Mouse (Mus musculus) layer of hippocampus, adult 8-10 months (tissue): ENCODE measurements around the gene Hrct1. TPM values are rescaled to one million over a fixed set of nuclear protein-coding genes. Genes with fewer than 3 reads are reported as not detected.

Experiments
- DNase-seq, 2 experiments: peaks; one replicate each; pipeline ENCODE4 v3.0.0; 2022; ENCODE audit warnings: low spot score in 2 of 2
- total RNA-seq, 4 experiments: library from RNA; stranded (reverse); gene quantifications; 2 replicates each; pipeline ENCODE4 v1.2.4; 2022

The Hrct1 gene
- 1 to 10 TPM in 2 of 4 experiments, under 1 TPM in 2; 0.53 to 1.3 (median 0.93) TPM for total RNA-seq

GRCm38 (mm10) chr4:43726995-43727394 lies at the start of gene Hrct1:
TSS of gene Hrct1 (plus strand) at chr4:43727188.
- no peak for DNase-seq

GRCm38 (mm10) chr4:43678541-43678940 lies 48.4 kb upstream of the Hrct1 start:
- no peak for DNase-seq

- no peak for DNase-seq
Observed at GRCm38 (mm10) chr4:43679416-43680043, 47.5 kb upstream of the Hrct1 start.

- DNase-seq, result no peak
Observed at GRCm38 (mm10) chr4:43690021-43690420, 37.0 kb upstream of the Hrct1 start.

DNA sequence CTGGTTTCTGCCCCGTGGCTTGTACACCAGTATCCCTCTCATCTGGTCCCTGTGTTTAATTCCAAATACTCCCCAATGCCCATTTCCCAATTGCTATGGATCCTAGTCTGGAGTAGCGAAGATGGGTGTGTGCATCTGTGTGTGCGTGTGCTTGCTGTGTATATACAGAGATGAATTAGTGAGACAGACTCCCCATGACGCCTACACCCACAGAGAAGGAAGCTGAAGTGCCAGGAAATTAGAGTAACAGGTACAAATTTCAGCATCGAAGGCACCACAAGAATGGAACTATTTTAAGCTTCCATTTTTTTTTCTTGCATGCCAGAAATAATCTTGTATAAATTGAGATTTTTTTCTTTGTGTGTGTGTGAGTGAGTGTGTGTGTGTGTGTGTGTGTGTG lies 36.0 kb upstream of the Hrct1 start:
- DNase-seq, result no peak

DNA sequence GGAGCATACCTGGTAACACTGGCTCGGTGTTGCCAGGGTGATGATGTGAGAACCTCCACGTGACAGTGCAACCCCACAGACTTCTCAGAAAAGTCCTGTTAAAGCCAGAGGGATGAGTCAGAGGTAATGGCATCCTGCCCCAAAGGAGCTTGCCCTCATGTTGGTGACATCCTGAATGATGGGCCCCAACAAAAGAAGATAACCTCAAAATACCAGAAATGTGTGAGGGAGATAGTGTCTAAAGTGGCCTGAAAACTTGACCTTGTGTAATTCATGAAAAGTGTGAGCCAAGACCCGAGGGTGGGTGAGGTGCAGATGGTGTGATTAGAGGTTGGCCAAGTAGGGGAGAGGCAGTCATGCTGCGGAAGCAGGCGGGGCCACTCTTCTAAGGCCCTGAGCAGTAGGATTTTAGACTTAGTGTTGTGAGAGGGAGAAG lies 33.2 kb upstream of the Hrct1 start:
- no peak for DNase-seq

- DNase-seq, result no peak
Observed at GRCm38 (mm10) chr4:43694439-43695248, 32.3 kb upstream of the Hrct1 start.

DNA sequence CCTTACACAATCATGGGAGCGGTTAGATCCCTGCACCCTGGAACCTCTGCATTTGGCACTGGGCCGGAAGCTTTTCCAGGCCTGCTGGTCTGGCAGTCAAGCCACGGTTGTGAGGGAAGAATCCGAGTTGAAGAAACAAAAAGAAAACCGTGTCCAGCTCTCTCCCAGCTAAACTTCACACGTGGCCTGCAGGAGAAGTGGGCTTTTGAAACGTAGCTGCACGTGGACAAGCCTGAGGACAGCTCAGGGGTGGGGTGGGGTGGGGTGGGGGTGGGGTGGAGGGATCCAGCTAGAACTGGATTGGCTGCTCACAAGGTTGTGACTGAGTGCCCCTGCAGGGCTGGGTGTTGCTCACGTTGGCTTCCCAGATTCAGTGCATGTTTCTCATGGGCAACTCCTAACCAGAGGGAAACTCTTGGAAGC lies 31.7 kb upstream of the Hrct1 start:
- DNase-seq, result no peak

GRCm38 (mm10) chr4:43696561-43696960 lies 30.4 kb upstream of the Hrct1 start:
- no peak for DNase-seq

DNA sequence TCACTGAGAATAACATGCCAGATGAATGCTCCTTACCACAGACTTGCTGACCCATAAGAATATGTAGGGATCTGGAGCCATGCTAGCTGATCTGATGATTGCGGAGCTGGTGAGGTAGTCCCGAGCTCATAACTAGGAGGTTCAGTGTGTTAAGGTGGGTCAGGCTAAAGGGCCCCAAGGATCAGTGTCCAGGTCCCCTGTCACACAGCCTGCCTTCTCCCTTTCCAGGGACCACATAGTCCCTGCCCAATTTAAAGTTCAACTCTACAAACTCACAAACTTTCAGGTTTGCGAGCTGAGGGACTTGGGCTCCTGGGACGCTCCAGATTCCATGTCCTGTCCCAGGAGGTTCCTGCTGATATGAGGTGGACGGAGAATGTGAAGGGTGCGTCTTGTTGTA lies 26.3 kb upstream of the Hrct1 start, which contains the start of gene Olfr70:
Gene Olfr70, minus strand, starts transcription at position 101 of the 400 bp plus-strand sequence.
- no peak for DNase-seq

- DNase-seq, result no peak
Observed at GRCm38 (mm10) chr4:43703439-43703838, 23.5 kb upstream of the Hrct1 start.

DNA sequence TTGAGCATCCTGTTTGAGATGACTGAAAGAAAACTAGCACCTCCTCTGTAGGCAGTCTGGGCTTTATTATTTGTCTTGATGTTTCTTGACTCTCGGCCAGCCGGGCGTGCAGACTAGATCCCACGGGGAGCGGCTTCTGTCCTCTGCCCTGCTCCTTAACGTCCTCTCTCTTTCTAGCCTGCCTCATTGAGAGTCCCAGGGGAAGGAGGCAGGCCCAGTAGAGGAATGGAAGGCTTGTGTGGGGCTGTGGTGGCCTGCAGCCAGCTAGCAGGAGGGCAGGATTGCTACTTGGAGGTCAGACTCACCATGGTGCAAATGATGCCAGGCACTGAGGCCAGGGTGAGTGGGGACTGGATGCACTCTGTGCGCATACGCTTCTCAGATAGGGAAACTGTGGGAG lies 23.1 kb upstream of the Hrct1 start:
- DNase-seq, result no peak

DNA sequence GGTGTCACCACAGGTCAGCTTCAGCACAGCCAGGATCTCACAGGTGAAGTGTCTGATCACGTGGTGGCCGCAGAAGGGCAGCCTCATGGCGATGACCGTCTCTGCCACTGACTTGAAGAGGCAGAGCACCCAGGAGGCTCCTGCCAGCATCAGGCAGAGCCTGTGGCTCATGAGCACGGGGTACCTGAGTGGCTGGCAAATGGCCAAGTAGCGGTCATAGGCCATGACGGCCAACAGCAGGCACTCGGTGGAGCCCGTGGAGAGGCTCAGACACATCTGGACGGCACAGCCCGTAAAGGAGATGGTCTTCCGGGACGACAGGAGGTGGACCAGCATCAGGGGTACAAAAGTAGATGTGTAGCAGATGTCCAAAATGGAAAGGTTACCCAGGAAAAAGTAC lies 21.0 kb upstream of the Hrct1 start:
- DNase-seq, result no peak

GRCm38 (mm10) chr4:43709869-43710268 lies 17.1 kb upstream of the Hrct1 start, which contains the start of gene Olfr71:
TSS of gene Olfr71 (minus strand) at chr4:43710255.
- DNase-seq, result no peak

DNA sequence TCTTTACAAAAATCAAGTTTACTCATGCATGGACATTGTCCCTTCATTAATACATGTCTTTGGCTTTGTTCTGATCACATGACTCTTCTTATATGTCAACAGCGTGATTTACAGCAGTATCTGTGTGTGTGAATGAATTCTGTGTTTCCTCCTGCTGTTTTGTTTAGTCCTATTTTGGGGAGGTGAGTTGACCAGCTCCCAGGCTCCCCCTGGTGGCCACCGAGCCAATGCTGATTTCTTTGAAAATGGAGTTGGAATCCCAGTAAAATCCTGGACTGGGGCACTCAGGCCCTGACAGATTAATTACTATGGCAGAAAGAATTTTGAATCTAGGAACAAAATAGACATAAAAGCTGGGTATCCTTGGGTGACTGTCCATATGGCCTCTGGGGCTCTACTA lies 15.2 kb upstream of the Hrct1 start:
- peak in 1 of 2 experiments; percentile 78 for DNase-seq

DNA sequence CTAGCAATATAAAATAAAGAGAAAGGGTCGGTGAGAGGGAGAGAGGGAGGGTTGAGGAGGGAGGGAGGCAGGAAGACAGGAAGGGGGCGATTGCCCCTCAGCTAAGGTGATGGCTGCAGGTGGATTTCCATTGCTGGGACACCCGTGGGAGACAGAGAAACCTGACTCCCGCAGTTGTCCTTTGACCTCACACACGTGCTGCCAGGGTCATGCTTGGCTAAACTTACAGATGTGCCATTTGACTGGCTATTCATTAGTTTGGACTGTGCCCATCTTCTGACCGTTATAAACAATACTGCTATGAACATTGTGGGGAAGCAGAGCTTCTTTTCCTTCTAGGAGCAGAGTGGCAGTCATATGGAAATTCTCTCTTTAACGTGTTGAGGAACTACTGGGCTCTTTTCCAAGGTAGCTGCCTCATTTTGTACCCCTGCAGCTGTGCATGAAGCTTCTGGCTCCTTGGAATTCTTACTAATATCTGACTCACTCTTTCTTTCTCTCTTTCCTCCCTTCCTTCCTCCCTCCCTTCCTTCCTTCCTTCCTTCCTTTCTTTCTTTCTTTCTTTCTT lies 13.3 kb upstream of the Hrct1 start:
- no peak for DNase-seq

DNA sequence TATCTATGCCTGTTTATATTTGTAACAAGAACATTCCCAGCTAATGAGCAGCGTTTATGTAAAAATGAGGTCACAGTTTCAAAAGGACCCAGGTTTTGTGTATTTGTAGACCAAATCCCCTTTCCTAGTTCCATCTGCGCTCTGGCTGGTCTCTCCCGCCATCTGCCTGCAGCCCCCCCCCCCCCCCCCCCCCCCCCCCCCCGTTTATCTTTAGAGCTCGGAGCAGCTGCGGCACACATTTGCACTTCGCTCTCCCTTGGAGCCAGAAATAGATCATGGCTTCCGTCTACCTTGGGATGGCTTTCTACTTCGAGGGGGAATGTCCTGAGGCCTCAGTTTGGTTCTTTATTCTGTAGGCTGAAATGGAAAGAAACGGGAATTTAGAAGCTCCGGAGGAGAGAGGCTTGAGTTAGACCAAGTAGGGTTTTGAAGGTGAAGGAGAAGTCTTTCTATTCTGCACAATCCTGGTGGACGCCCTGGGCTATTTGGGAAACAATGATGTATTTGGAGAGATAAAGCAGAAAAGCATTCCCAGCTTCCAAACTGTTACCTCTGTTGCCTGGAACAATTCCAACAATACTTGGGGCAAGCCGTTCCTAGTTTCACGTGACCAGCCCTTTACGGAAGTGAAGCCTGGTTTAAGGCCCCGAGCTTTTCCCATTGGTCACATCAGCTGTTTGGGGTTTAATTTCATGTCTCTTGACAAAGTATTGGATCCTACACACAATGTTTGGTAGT lies 6.3 kb upstream of the Hrct1 start:
- DNase-seq, result no peak

DNA sequence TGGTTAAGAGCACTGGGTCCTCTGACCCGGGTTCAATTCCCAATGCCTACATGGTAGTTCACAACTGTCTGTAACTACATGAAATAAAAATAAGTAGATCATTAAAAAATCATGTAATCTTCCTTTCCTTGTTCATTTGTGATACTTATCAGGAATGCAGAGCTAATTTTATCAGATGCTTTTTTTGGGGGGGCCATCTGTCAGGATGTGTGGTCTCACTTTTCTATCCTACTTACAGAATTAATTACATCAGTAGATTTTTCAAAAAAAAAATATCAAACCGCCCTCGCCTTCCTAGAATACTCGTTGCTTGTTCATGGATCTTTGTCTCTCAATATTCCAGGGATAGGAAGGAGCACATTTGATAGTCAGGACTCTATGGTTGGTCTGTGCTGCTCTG lies 4.8 kb upstream of the Hrct1 start:
- DNase-seq, result no peak

DNA sequence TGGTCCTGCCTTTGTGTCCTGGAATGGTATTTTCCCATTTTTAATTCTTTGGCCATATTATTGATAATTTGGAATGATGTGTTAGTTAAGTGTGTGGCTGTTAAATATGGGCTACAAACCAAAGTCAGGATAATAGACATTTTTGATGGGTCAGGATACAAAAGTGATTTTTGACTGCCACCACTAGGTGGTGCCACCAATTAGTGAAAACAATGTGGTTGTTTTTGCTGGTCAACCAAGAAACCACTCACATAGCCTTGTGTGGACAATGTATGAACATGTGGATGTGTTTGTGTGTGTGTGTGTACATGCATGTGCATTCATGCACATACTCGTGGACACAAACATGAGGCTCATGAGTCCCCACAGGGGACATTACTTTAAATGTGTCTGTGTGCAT lies 2.2 kb upstream of the Hrct1 start:
- DNase-seq, result no peak

- DNase-seq, result no peak
Observed at GRCm38 (mm10) chr4:43726228-43726993, 577 bp upstream of the Hrct1 start.
